Mouse (Mus musculus): Measurements from ENCODE around the gene Gm20532. TPM values are rescaled to one million over a fixed set of nuclear protein-coding genes. Genes with fewer than 3 reads are reported as not detected.

Gene Gm20532
- polyA plus RNA-seq, 1 experiment: not detected

GRCm38 (mm10) chr2:26575865-26576264 lies 10.6 kb upstream of the Gm20532 start:
- Histone ChIP-seq H3K27me3 (ENCODE audit: control insufficient read depth, insufficient read depth, insufficient read length) (no peaks in the 10 kb centered on the region), H3K4me3 (no peak overlapping the region), H3K79me2 (ENCODE audit: control insufficient read depth, insufficient read depth) (no peaks in the 10 kb centered on the region), H3K36me3 (ENCODE audit: control insufficient read depth, insufficient read depth) (no peaks in the 10 kb centered on the region), H3K4me2 (ENCODE audit: low read depth) (no peak overlapping the region), H3ac (ENCODE audit: control insufficient read depth, insufficient read length) (no peak overlapping the region)
- TF ChIP-seq USF1 (IDR thresholded peaks at IDR 0.05; ENCODE audit: low read depth) (no peak), TCF3 (IDR thresholded peaks at IDR 0.05; ENCODE audit: insufficient read length, low read depth) (no peak), MYOD1 (IDR thresholded peaks at IDR 0.05; ENCODE audit: control insufficient read depth in 1 of 3, insufficient read length in 2 of 3, low read depth in 2 of 3) (no peak), POLR2AphosphoS2 (IDR thresholded peaks at IDR 0.05; ENCODE audit: insufficient read length, low read depth) (no peak), MAX (IDR thresholded peaks at IDR 0.05; ENCODE audit: low read depth) (no peak), CEBPB (IDR thresholded peaks at IDR 0.05; ENCODE audit: insufficient read depth, poor library complexity, severe bottlenecking) (no peak), REST (IDR thresholded peaks at IDR 0.05; ENCODE audit: insufficient read depth, insufficient read length) (no peak), E2F4 (IDR thresholded peaks at IDR 0.05; ENCODE audit: insufficient read depth) (no peak), MYOG (IDR thresholded peaks at IDR 0.05; ENCODE audit: control insufficient read depth in 1 of 3, insufficient read depth in 1 of 3, insufficient read length in 2 of 3, low read depth in 2 of 3) (no peak), POLR2A (IDR thresholded peaks at IDR 0.05; ENCODE audit: insufficient read length, low read depth) (no peak), SRF (IDR thresholded peaks at IDR 0.05; ENCODE audit: control insufficient read depth, insufficient read length, low read depth) (no peak), TCF12 (IDR thresholded peaks at IDR 0.05; ENCODE audit: insufficient read depth, poor library complexity, severe bottlenecking) (no peak)

GRCm38 (mm10) chr2:26576462-26576861 lies 10.0 kb upstream of the Gm20532 start:
- Histone ChIP-seq H3K4me3 (no peak overlapping the region), H3K79me2 (ENCODE audit: control insufficient read depth, insufficient read depth) (no peaks in the 10 kb centered on the region), H3K4me2 (ENCODE audit: low read depth) (no peak overlapping the region), H3K36me3 (ENCODE audit: control insufficient read depth, insufficient read depth) (no peaks in the 10 kb centered on the region), H3K27me3 (ENCODE audit: control insufficient read depth, insufficient read depth, insufficient read length) (no peaks in the 10 kb centered on the region), H3ac (ENCODE audit: control insufficient read depth, insufficient read length) (no peak overlapping the region)
- no peak for TF ChIP-seq E2F4 (IDR thresholded peaks at IDR 0.05; ENCODE audit: insufficient read depth)
- no peak for TF ChIP-seq MAX (IDR thresholded peaks at IDR 0.05; ENCODE audit: low read depth)
- no peak for TF ChIP-seq POLR2AphosphoS2 (IDR thresholded peaks at IDR 0.05; ENCODE audit: insufficient read length, low read depth)
- no peak for TF ChIP-seq SRF (IDR thresholded peaks at IDR 0.05; ENCODE audit: control insufficient read depth, insufficient read length, low read depth)
- TF ChIP-seq TCF3 (IDR thresholded peaks at IDR 0.05; ENCODE audit: insufficient read length, low read depth): no peak
- no peak for TF ChIP-seq CEBPB (IDR thresholded peaks at IDR 0.05; ENCODE audit: insufficient read depth, poor library complexity, severe bottlenecking)
- TF ChIP-seq REST (IDR thresholded peaks at IDR 0.05; ENCODE audit: insufficient read depth, insufficient read length): no peak
- no peak for TF ChIP-seq POLR2A (IDR thresholded peaks at IDR 0.05; ENCODE audit: insufficient read length, low read depth)

- no peak for TF ChIP-seq POLR2A (IDR thresholded peaks at IDR 0.05; ENCODE audit: insufficient read length, low read depth)
- TF ChIP-seq TCF12 (IDR thresholded peaks at IDR 0.05; ENCODE audit: insufficient read depth, poor library complexity, severe bottlenecking): no peak
- TF ChIP-seq MYOD1 (IDR thresholded peaks at IDR 0.05; ENCODE audit: control insufficient read depth in 1 of 3, insufficient read length in 2 of 3, low read depth in 2 of 3): no peak
- TF ChIP-seq SRF (IDR thresholded peaks at IDR 0.05; ENCODE audit: control insufficient read depth, insufficient read length, low read depth): no peak
- TF ChIP-seq MYOG (IDR thresholded peaks at IDR 0.05; ENCODE audit: control insufficient read depth in 1 of 3, insufficient read depth in 1 of 3, insufficient read length in 2 of 3, low read depth in 2 of 3): no peak
- TF ChIP-seq E2F4 (IDR thresholded peaks at IDR 0.05; ENCODE audit: insufficient read depth): no peak
- no peak for TF ChIP-seq CEBPB (IDR thresholded peaks at IDR 0.05; ENCODE audit: insufficient read depth, poor library complexity, severe bottlenecking)
- Histone ChIP-seq H3K4me3 (no peak overlapping the region), H3K27me3 (ENCODE audit: control insufficient read depth, insufficient read depth, insufficient read length) (peaks cover 6% of the 10 kb centered on the region), H3K4me2 (ENCODE audit: low read depth) (no peak overlapping the region), H3K79me2 (ENCODE audit: control insufficient read depth, insufficient read depth) (no peaks in the 10 kb centered on the region), H3K36me3 (ENCODE audit: control insufficient read depth, insufficient read depth) (no peaks in the 10 kb centered on the region), H3ac (ENCODE audit: control insufficient read depth, insufficient read length) (no peak overlapping the region)
Measured at GRCm38 (mm10) chr2:26578369-26578768, 8.1 kb upstream of the Gm20532 start.

GRCm38 (mm10) chr2:26579714-26580113 lies 6.7 kb upstream of the Gm20532 start, which contains the start of gene Egfl7:
TSS of gene Egfl7 (plus strand) at chr2:26580014.
- Histone ChIP-seq H3K4me2 (ENCODE audit: low read depth) (no peak within 1 kb of the TSS), H3K27me3 (ENCODE audit: control insufficient read depth, insufficient read depth, insufficient read length) (peaks cover 13% of the 10 kb centered on the region), H3ac (ENCODE audit: control insufficient read depth, insufficient read length) (no peak within 1 kb of the TSS), H3K4me3 (no peak within 1 kb of the TSS), H3K36me3 (ENCODE audit: control insufficient read depth, insufficient read depth) (no peaks in the 10 kb centered on the region), H3K79me2 (ENCODE audit: control insufficient read depth, insufficient read depth) (no peaks in the 10 kb centered on the region)
- TF ChIP-seq POLR2A (IDR thresholded peaks at IDR 0.05; ENCODE audit: insufficient read length, low read depth): no peak
- TF ChIP-seq USF1 (IDR thresholded peaks at IDR 0.05; ENCODE audit: low read depth): no peak
- TF ChIP-seq MYOG (IDR thresholded peaks at IDR 0.05; ENCODE audit: control insufficient read depth in 1 of 3, insufficient read depth in 1 of 3, insufficient read length in 2 of 3, low read depth in 2 of 3): no peak
- TF ChIP-seq TCF12 (IDR thresholded peaks at IDR 0.05; ENCODE audit: insufficient read depth, poor library complexity, severe bottlenecking): no peak
- TF ChIP-seq E2F4 (IDR thresholded peaks at IDR 0.05; ENCODE audit: insufficient read depth): no peak
- no peak for TF ChIP-seq REST (IDR thresholded peaks at IDR 0.05; ENCODE audit: insufficient read depth, insufficient read length)
- TF ChIP-seq MYOD1 (IDR thresholded peaks at IDR 0.05; ENCODE audit: control insufficient read depth in 1 of 3, insufficient read length in 2 of 3, low read depth in 2 of 3): no peak
- TF ChIP-seq SRF (IDR thresholded peaks at IDR 0.05; ENCODE audit: control insufficient read depth, insufficient read length, low read depth): no peak
- no peak for TF ChIP-seq MAX (IDR thresholded peaks at IDR 0.05; ENCODE audit: low read depth)
- no peak for TF ChIP-seq POLR2AphosphoS2 (IDR thresholded peaks at IDR 0.05; ENCODE audit: insufficient read length, low read depth)
- TF ChIP-seq CEBPB (IDR thresholded peaks at IDR 0.05; ENCODE audit: insufficient read depth, poor library complexity, severe bottlenecking): no peak
- no peak for TF ChIP-seq TCF3 (IDR thresholded peaks at IDR 0.05; ENCODE audit: insufficient read length, low read depth)

DNA sequence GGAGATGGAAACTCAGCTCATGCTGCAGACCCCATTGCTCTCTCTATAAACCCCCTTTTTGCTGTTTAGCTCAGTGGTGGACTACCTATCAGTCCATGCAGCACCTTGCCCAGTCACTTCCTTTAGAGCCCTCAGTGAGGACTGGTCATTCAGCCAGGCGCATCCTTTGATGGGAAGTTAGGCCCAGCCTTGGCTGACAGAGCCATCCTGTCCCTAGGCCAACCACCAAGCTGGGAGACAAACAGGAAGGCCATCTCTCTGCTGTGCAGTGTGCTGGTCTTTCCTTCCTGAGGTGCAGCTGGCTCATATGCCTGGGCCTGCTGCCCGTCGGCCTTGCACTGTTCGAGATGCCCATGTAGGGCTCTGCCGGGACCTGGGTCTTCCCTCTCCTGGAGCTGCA lies 5.7 kb upstream of the Gm20532 start:
- H3K4me3 ChIP-seq: no peak overlapping the region
- H3K36me3 ChIP-seq (ENCODE audit: control insufficient read depth, insufficient read depth): no peaks in the 10 kb centered on the region
- H3K79me2 ChIP-seq (ENCODE audit: control insufficient read depth, insufficient read depth): no peaks in the 10 kb centered on the region
- TF ChIP-seq POLR2AphosphoS2 (IDR thresholded peaks at IDR 0.05; ENCODE audit: insufficient read length, low read depth) (no peak), MYOG (IDR thresholded peaks at IDR 0.05; ENCODE audit: control insufficient read depth in 1 of 3, insufficient read depth in 1 of 3, insufficient read length in 2 of 3, low read depth in 2 of 3) (no peak), E2F4 (IDR thresholded peaks at IDR 0.05; ENCODE audit: insufficient read depth) (no peak), REST (IDR thresholded peaks at IDR 0.05; ENCODE audit: insufficient read depth, insufficient read length) (no peak), SRF (IDR thresholded peaks at IDR 0.05; ENCODE audit: control insufficient read depth, insufficient read length, low read depth) (no peak), CEBPB (IDR thresholded peaks at IDR 0.05; ENCODE audit: insufficient read depth, poor library complexity, severe bottlenecking) (no peak), MAX (IDR thresholded peaks at IDR 0.05; ENCODE audit: low read depth) (no peak), TCF12 (IDR thresholded peaks at IDR 0.05; ENCODE audit: insufficient read depth, poor library complexity, severe bottlenecking) (no peak), MYOD1 (IDR thresholded peaks at IDR 0.05; ENCODE audit: control insufficient read depth in 1 of 3, insufficient read length in 2 of 3, low read depth in 2 of 3) (no peak), USF1 (IDR thresholded peaks at IDR 0.05; ENCODE audit: low read depth) (no peak), POLR2A (IDR thresholded peaks at IDR 0.05; ENCODE audit: insufficient read length, low read depth) (no peak), TCF3 (IDR thresholded peaks at IDR 0.05; ENCODE audit: insufficient read length, low read depth) (no peak)
- no peak overlapping the region for H3ac ChIP-seq (ENCODE audit: control insufficient read depth, insufficient read length)
- peaks cover 19% of the 10 kb centered on the region for H3K27me3 ChIP-seq (ENCODE audit: control insufficient read depth, insufficient read depth, insufficient read length)
- H3K4me2 ChIP-seq (ENCODE audit: low read depth): no peak overlapping the region

All from myocyte (in vitro differentiated cells).